Mouse (Mus musculus): Measurements from ENCODE around the gene Dnajb12.

Gene Dnajb12

DNA sequence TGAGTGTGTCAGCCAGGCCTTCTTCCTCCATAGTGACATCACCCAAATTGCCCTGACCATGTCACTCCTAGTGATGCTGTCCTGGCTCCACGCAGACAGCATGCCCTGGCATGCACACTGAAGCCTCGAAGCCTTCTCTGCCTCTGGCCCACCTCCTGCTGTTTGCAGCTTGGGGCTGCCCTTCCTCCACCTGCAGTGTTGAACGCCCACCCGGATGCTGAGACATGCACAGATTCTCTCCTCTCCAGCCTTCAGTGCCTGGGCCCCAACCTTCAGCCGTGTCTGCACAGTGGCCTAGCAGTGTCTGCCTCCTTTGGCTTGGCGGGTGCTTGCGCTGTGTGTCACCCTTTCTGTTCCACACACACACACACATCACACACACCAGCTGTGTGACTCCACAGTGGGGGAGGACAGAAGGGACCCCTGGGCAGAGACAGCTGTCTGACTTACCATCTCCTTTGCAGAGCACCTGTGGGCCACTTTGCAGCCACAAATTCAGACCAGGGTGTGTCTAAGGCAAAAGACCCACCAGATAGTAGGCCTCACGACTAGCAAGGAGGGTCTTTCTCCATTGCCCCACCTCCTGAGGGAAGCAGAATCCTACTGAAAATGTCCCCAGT is 22.7 kb downstream of the Dnajb12 start:
- Histone ChIP-seq H3K9me3 (ENCODE audit: low read length) (no peaks in the 10 kb centered on the region), H3K4me1 (replicated peaks; ENCODE audit: low read depth, low read length) (peaks cover 80% of the 10 kb centered on the region), H3K4me3 (replicated peaks; ENCODE audit: low read length) (peak overlapping the region; percentile 43), H3K36me3 (ENCODE audit: insufficient read depth, low read length) (peaks cover 13% of the 10 kb centered on the region), H3K27me3 (ENCODE audit: insufficient read depth, low read length) (peaks cover 5% of the 10 kb centered on the region; the same call in 1 of the 2 replicates)
- no peak for TF ChIP-seq CTCF (conservative IDR thresholded peaks at IDR 0.05; ENCODE audit: low read length)
- no peak for TF ChIP-seq POU5F1 (IDR thresholded peaks at IDR 0.05; ENCODE audit: borderline replicate concordance, low read length)
- TF ChIP-seq NANOG (IDR thresholded peaks at IDR 0.05; ENCODE audit: borderline replicate concordance, low read length) = no peak

GRCm38 (mm10) chr10:59902606-59902990 is 23.2 kb downstream of the Dnajb12 start:
- peaks cover 80% of the 10 kb centered on the region for H3K4me1 ChIP-seq (replicated peaks; ENCODE audit: low read depth, low read length)
- peaks cover 5% of the 10 kb centered on the region; the same call in 1 of the 2 replicates for H3K27me3 ChIP-seq (ENCODE audit: insufficient read depth, low read length)
- H3K4me3 ChIP-seq (replicated peaks; ENCODE audit: low read length) = peak overlapping the region; percentile 43
- TF ChIP-seq NANOG (IDR thresholded peaks at IDR 0.05; ENCODE audit: borderline replicate concordance, low read length) = no peak
- TF ChIP-seq CTCF (conservative IDR thresholded peaks at IDR 0.05; ENCODE audit: low read length) = no peak
- no peak for TF ChIP-seq POU5F1 (IDR thresholded peaks at IDR 0.05; ENCODE audit: borderline replicate concordance, low read length)
- no peaks in the 10 kb centered on the region for H3K9me3 ChIP-seq (ENCODE audit: low read length)
- H3K36me3 ChIP-seq (ENCODE audit: insufficient read depth, low read length) = peaks cover 8% of the 10 kb centered on the region

DNA sequence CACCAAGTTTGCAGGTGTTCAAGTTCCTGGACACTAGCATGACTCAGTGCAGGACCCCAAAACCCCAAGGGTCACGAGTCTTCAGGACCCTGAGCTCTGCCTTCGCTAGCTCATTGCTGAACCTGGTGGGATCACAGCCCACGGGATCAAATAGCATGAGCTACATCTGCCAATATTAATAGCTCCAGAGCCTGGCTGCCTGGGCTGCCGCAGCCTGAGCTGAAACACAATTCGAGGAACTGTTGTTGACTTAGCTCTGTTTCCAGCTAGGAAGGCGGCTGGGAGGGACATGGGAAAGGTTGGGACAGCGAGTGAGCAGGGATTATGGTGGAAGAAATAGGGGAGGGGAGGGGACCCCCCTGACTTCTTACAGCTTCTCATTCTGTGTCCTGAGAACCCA is 23.8 kb downstream of the Dnajb12 start:
- peaks cover 80% of the 10 kb centered on the region for H3K4me1 ChIP-seq (replicated peaks; ENCODE audit: low read depth, low read length)
- no peaks in the 10 kb centered on the region for H3K9me3 ChIP-seq (ENCODE audit: low read length)
- 0 out of 2 replicates have a peak overlapping the region, but pooled peaks have one; percentile 43 for H3K4me3 ChIP-seq (replicated peaks; ENCODE audit: low read length)
- H3K27me3 ChIP-seq (ENCODE audit: insufficient read depth, low read length) = peaks cover 5% of the 10 kb centered on the region; the same call in 1 of the 2 replicates
- TF ChIP-seq NANOG (IDR thresholded peaks at IDR 0.05; ENCODE audit: borderline replicate concordance, low read length) (no peak), CTCF (conservative IDR thresholded peaks at IDR 0.05; ENCODE audit: low read length) (no peak), POU5F1 (IDR thresholded peaks at IDR 0.05; ENCODE audit: borderline replicate concordance, low read length) (no peak)
- peaks cover 4% of the 10 kb centered on the region for H3K36me3 ChIP-seq (ENCODE audit: insufficient read depth, low read length)

DNA sequence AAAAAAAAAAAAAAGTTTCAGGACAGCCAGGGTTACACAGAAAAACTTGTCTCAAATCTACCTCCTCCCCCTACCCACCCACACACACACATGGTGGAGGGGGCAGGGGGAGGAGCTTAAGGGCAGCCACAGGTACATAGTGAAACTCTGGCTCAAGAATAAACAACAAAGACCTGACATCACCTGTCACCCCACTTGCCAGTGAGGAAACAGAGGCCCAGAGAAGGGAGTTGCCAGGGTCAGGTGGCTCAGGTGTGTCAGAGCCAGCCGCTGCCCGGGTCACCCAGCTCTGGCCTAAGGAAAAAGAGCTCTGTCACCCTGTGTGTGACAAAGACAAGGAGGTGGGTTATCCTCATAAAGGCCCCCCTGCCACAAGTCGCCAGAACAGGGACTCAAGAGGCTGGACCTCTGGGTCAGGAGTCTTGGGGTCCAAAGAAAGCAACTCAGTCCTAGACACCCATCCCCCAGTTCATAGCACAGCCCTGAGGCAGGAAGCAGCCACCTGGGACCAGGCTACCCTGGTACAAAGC is 27.8 kb downstream of the Dnajb12 start:
- no peaks in the 10 kb centered on the region for H3K36me3 ChIP-seq (ENCODE audit: insufficient read depth, low read length)
- peaks cover 25% of the 10 kb centered on the region for H3K27me3 ChIP-seq (ENCODE audit: insufficient read depth, low read length)
- TF ChIP-seq CTCF (conservative IDR thresholded peaks at IDR 0.05; ENCODE audit: low read length) = no peak
- no peak for TF ChIP-seq NANOG (IDR thresholded peaks at IDR 0.05; ENCODE audit: borderline replicate concordance, low read length)
- H3K4me1 ChIP-seq (replicated peaks; ENCODE audit: low read depth, low read length) = peaks cover 77% of the 10 kb centered on the region
- 0 out of 2 replicates have a peak overlapping the region, but pooled peaks have one; percentile 17 for H3K4me3 ChIP-seq (replicated peaks; ENCODE audit: low read length)
- no peaks in the 10 kb centered on the region for H3K9me3 ChIP-seq (ENCODE audit: low read length)

DNA sequence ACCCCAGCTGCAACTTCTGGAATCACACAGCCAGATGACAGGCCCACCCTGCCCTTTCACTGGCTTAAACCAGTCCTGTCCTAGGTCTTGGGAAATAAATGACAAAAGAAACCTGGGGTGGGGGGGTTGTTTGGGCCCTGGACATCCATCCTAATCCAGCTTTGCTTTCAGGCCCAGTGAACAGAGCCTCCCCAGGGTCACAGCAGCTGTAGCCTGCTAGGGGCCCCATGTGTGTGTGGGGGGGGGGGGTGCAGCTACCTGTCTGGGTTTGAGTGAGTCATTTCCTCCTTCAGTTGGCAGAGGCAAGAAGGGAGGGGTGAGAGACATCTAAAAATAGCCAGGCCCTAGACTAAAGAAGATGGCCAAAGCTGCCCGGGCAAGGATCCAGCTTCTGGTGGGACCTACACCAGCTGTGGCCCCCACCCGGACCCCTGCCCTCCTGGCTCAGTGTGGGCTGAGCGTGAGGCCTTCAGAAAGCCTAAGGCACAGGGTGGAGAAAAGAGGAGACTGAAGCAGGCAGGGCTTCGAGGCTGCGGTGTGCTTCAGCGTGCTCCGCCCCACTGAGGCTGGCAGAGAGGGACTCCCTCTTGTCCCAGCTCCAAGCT is 28.4 kb downstream of the Dnajb12 start:
- Histone ChIP-seq H3K27me3 (ENCODE audit: insufficient read depth, low read length) (peaks cover 31% of the 10 kb centered on the region), H3K4me1 (replicated peaks; ENCODE audit: low read depth, low read length) (peaks cover 77% of the 10 kb centered on the region), H3K36me3 (ENCODE audit: insufficient read depth, low read length) (no peaks in the 10 kb centered on the region), H3K9me3 (ENCODE audit: low read length) (no peaks in the 10 kb centered on the region), H3K4me3 (replicated peaks; ENCODE audit: low read length) (0 out of 2 replicates have a peak overlapping the region, but pooled peaks have one; percentile 39)
- TF ChIP-seq NANOG (IDR thresholded peaks at IDR 0.05; ENCODE audit: borderline replicate concordance, low read length) (no peak), POU5F1 (IDR thresholded peaks at IDR 0.05; ENCODE audit: borderline replicate concordance, low read length) (no peak)

DNA sequence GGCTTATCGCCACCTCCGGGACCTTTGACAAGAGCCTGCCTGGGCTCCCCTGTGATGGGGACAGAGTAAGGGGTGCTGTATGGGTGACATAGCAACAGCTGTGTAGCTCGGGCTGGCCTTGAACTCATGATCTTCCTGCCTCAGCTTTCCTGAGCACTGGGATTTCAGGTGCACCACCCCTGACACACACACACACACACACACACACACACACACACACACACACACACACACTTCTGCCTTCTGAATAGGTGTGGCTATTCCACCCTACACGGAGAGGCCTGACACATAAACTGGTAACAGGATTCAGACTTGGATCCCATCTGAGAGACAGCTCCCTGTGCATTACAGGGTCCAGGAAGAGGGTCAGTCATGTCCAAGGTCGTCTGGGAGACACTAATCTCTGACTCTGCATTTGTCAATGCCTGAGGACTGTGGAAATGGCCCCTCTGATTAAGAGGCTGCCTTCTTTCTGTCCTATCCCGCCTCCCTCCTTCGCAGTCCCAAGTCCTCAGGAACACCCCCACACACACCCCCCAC is 29.5 kb downstream of the Dnajb12 start:
- Histone ChIP-seq H3K36me3 (ENCODE audit: insufficient read depth, low read length) (no peaks in the 10 kb centered on the region), H3K27me3 (ENCODE audit: insufficient read depth, low read length) (peaks cover 30% of the 10 kb centered on the region), H3K9me3 (ENCODE audit: low read length) (no peaks in the 10 kb centered on the region), H3K4me1 (replicated peaks; ENCODE audit: low read depth, low read length) (peaks cover 75% of the 10 kb centered on the region), H3K4me3 (replicated peaks; ENCODE audit: low read length) (no peak overlapping the region)
- no peak for TF ChIP-seq POU5F1 (IDR thresholded peaks at IDR 0.05; ENCODE audit: borderline replicate concordance, low read length)
- no peak for TF ChIP-seq CTCF (conservative IDR thresholded peaks at IDR 0.05; ENCODE audit: low read length)
- no peak for TF ChIP-seq NANOG (IDR thresholded peaks at IDR 0.05; ENCODE audit: borderline replicate concordance, low read length)

DNA sequence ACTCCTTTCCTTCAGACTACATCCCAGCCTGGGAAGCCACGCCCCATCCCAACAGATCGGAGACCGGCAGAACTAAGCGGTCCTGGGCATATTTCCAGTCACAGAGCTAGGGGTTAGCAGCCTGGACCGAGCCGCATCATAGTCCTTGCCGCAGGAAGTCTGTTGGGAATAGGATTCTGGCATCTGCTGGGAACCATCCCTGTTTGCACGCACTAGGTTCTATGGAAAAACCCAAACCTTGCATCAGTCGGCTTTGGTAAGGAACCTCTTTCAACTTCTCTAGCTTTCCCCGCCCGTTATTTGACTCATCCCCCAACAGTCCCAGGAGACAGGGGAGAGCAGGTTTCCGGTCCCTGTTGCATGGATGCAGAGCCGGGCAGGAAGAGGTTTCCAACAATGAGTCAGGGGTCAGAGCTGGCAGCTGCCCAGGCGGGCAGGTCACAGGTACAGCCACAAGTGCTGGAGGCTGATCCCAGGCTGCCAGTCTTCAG is 30.0 kb downstream of the Dnajb12 start:
- H3K4me1 ChIP-seq (replicated peaks; ENCODE audit: low read depth, low read length) = peaks cover 77% of the 10 kb centered on the region
- peak overlapping the region; percentile 66 for H3K4me3 ChIP-seq (replicated peaks; ENCODE audit: low read length)
- TF ChIP-seq CTCF (conservative IDR thresholded peaks at IDR 0.05; ENCODE audit: low read length) = no peak
- H3K36me3 ChIP-seq (ENCODE audit: insufficient read depth, low read length) = no peaks in the 10 kb centered on the region
- H3K27me3 ChIP-seq (ENCODE audit: insufficient read depth, low read length) = peaks cover 29% of the 10 kb centered on the region
- no peaks in the 10 kb centered on the region for H3K9me3 ChIP-seq (ENCODE audit: low read length)

- Histone ChIP-seq H3K9me3 (ENCODE audit: low read length) (no peaks in the 10 kb centered on the region), H3K4me3 (replicated peaks; ENCODE audit: low read length) (peak overlapping the region; percentile 70), H3K27me3 (ENCODE audit: insufficient read depth, low read length) (peaks cover 29% of the 10 kb centered on the region), H3K36me3 (ENCODE audit: insufficient read depth, low read length) (no peaks in the 10 kb centered on the region), H3K4me1 (replicated peaks; ENCODE audit: low read depth, low read length) (peaks cover 88% of the 10 kb centered on the region)
- TF ChIP-seq POU5F1 (IDR thresholded peaks at IDR 0.05; ENCODE audit: borderline replicate concordance, low read length) = no peak
- no peak for TF ChIP-seq NANOG (IDR thresholded peaks at IDR 0.05; ENCODE audit: borderline replicate concordance, low read length)
- no peak for TF ChIP-seq CTCF (conservative IDR thresholded peaks at IDR 0.05; ENCODE audit: low read length)
Observed at GRCm38 (mm10) chr10:59911091-59911490, 31.7 kb downstream of the Dnajb12 start.
